Mouse (Mus musculus) liver, embryonic 14.5 days (tissue): ENCODE measurements around the gene Tedc1. TPM values are rescaled to one million over a fixed set of nuclear protein-coding genes. Genes with fewer than 3 reads are reported as not detected.

Source experiments
- ATAC-seq: fragments of 200-750 bp; cut with Nextera tagmentation; 2 replicates; pipeline ENCODE4 v1.8.0; 2017; ENCODE audit warnings: moderate number of reproducible peaks, mild to moderate bottlenecking, moderate library complexity; ENCODE audit not compliant: insufficient read depth
- DNase-seq, 3 experiments: peaks; one replicate each; pipeline ENCODE4 v3.0.0-alpha.2; 2012 to 2013; ENCODE audit warnings: low read depth in 3 of 3, low spot score in 3 of 3
- H3K27ac ChIP-seq: fragments of 300-500 bp; sonication (generic); 2 replicates; pipeline ENCODE4 v1.5.1; 2014; ENCODE audit warnings: moderate library complexity, mild to moderate bottlenecking, control low read depth, inconsistent platforms
- H3K27me3 ChIP-seq: fragments of 300-500 bp; sonication (generic); 2 replicates; pipeline ENCODE4 v1.6.1; 2014; ENCODE audit warnings: mild to moderate bottlenecking, low read length, moderate library complexity; ENCODE audit not compliant: control insufficient read depth, insufficient read depth
- H3K36me3 ChIP-seq: fragments of 300-500 bp; sonication (generic); replicated peaks from 2 replicates; pipeline ENCODE4 v1.6.1; 2014; ENCODE audit warnings: low read depth; ENCODE audit not compliant: control insufficient read depth, insufficient read depth
- H3K4me1 ChIP-seq, 2 experiments: fragments of 200-500 bp in 1 of 2; fragments of 300-500 bp in 1 of 2; sonication (generic) in 1 of 2; replicated peaks; 2 replicates each; pipeline ENCODE4 v1.6.1; 2012 to 2014; ENCODE audit warnings: antibody characterized with exemption in 1 of 2, inconsistent platforms in 1 of 2, low read length in 1 of 2; ENCODE audit not compliant: control insufficient read depth in 2 of 2, insufficient read depth in 2 of 2
- H3K4me2 ChIP-seq: fragments of 300-500 bp; sonication (generic); 2 replicates; pipeline ENCODE4 v1.6.1; 2014; ENCODE audit warnings: low read depth, mild to moderate bottlenecking, control low read depth, moderate library complexity
- H3K4me3 ChIP-seq, 2 experiments: fragments of 200-500 bp in 1 of 2; fragments of 300-500 bp in 1 of 2; sonication (generic) in 1 of 2; 2 replicates each; pipeline ENCODE4 v1.5.1; 2012 to 2014; ENCODE audit warnings: low read depth in 2 of 2, low read length in 2 of 2, mild to moderate bottlenecking in 2 of 2, control low read depth in 1 of 2, inconsistent platforms in 1 of 2, moderate library complexity in 1 of 2; ENCODE audit not compliant: insufficient read depth in 1 of 2
- H3K9ac ChIP-seq: fragments of 300-500 bp; sonication (generic); replicated peaks from 2 replicates; pipeline ENCODE4 v1.6.1; 2014; ENCODE audit warnings: mild to moderate bottlenecking, control low read depth, moderate library complexity
- H3K9me3 ChIP-seq: fragments of 300-500 bp; sonication (generic); 2 replicates; pipeline ENCODE4 v1.6.1; 2016; ENCODE audit warnings: low read length, mixed read lengths; ENCODE audit not compliant: control insufficient read depth
- CTCF ChIP-seq: IDR thresholded peaks from 2 replicates; pipeline ENCODE4 v1.5.1; 2016; ENCODE audit warnings: antibody characterized with exemption, low read depth, control low read depth
- EP300 ChIP-seq: IDR thresholded peaks from 2 replicates; pipeline ENCODE4 v1.6.1; 2016; ENCODE audit warnings: antibody characterized with exemption, low read depth
- WGBS: fragments of 180-500 bp; shearing (Covaris S2); extraction: QIAGEN DNeasy Blood & Tissue Kit; methylation state at CpG from one replicate; pipeline ENCODE4 v1.1.7; 2014; ENCODE audit not compliant: insufficient replicate concordance; 5-methylcytosine and 5-hydroxymethylcytosine counted together
- polyA plus RNA-seq, 2 experiments: library from polyadenylated mRNA; depleted of rRNA in 1 of 2; stranded (reverse) in 1 of 2; unstranded in 1 of 2; fragments of >200 nt; fragmentation: Nextera tagmentation in 1 of 2; extraction: Ambion mirVana in 1 of 2; gene quantifications; 2 replicates each; pipeline versions ENCODE4 v1.2.1 to v1.2.3; 2012 to 2014

Tedc1 gene
- polyA plus RNA-seq, 2 experiments: 6.4 to 8.2 TPM

DNA sequence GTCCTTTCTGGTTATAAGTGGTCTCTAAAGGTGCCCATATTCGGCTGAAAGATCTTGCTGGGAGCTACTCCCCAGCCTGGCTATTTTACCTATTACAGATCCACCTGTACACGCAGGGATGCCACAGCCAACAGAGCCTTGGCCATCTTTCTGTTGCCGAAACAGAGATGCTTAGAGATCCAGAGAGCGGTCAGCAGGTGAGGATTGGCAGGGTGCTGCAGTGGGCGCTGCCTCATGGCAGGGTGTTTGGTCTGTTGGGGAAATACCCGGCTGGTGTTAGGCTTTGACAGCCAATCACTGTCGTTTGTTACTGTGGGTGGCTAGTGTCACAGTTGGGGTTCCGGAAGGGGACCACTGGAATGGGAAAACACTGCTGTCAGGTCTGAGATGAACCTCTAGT, 1.8 kb downstream of the Tedc1 start:
- H3K4me2 ChIP-seq: no peak overlapping the region
- TF ChIP-seq EP300: no peak
- no peak for TF ChIP-seq CTCF
- no peak overlapping the region for H3K27ac ChIP-seq
- H3K36me3 ChIP-seq: peaks cover under 1% of the 10 kb centered on the region; the same call in 1 of the 2 replicates
- WGBS: 84% methylated on average over 8 of the region's 8 CpGs
- ATAC-seq (no peak), DNase-seq (no peak)
- H3K4me3 ChIP-seq: no peak overlapping the region
- no peak overlapping the region for H3K9ac ChIP-seq
- H3K4me1 ChIP-seq: peaks cover 8 to 14% of the 10 kb centered on the region in 2 experiments
- H3K9me3 ChIP-seq: no peaks in the 10 kb centered on the region
- no peaks in the 10 kb centered on the region for H3K27me3 ChIP-seq

DNA sequence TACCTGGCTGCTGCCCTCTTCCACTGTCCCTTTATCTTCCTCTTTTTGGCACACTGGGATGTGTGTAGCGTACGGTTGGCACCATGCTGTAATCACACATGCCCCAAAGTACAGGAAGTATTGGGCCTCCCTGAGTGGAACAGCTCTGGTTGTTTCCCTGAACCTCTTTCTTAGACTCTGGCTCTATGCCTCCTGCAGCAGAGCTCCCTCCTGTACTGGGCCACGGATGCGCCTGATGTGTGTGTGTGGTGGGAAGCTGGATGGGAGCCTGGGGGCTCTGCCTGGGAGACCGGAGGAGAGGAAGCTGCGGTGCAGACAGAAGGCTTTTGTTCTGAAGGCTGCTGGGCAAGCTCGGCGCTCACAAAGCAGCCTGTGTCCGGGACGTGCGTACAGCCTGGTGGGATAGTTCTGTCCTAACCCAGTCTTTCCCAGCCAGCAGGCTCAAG, 7.4 kb downstream of the Tedc1 start:
- Histone ChIP-seq H3K27me3 (no peaks in the 10 kb centered on the region), H3K36me3 (peaks cover 3% of the 10 kb centered on the region; the same call in 1 of the 2 replicates), H3K4me2 (no peak overlapping the region), H3K9ac (no peak overlapping the region), H3K9me3 (no peaks in the 10 kb centered on the region), H3K4me1 (peaks cover 0 to 2% of the 10 kb centered on the region in 2 experiments; a peak in 2 of 4 replicates), H3K4me3 (no peak overlapping the region), H3K27ac (no peak overlapping the region)
- no peak; the same call in 1 of the 2 replicates for ATAC-seq
- TF ChIP-seq CTCF (no peak), EP300 (no peak)
- 86% methylated on average over 11 of the region's 11 CpGs for WGBS
- DNase-seq: no peak

DNA sequence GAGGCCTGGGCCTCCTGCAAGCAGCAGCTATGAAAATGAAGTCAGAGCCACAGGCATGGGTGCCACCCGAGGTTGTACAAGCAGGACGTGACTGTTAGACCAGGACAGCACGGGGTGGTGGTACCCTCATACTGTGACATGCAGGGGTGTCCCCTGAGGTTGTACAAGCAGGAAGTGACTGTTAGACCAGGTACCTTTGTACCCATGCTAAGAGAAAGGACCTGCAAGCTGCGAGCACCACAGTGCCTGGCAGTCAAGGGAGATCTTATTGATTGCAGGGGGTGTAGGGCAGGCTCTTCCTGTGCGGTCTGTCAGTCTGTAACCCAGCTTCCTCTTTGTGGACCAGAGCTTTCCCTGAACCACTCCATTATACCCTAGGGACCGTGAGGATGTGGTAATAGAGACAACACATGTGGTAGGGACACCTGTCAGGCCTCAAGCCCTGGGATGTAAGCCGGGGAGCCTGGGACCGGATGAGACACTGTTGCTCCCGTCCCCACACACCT, 11.9 kb downstream of the Tedc1 start:
- TF ChIP-seq EP300 (no peak), CTCF (no peak)
- no peak overlapping the region for H3K27ac ChIP-seq
- peaks cover 2% of the 10 kb centered on the region; the same call in 1 of the 2 replicates for H3K36me3 ChIP-seq
- peaks cover 0 to 2% of the 10 kb centered on the region in 2 experiments; a peak in 2 of 4 replicates for H3K4me1 ChIP-seq
- DNase-seq (no peak), ATAC-seq (peak; percentile 47; the same call in 1 of the 2 replicates)
- no peak overlapping the region for H3K4me2 ChIP-seq
- no peak overlapping the region for H3K9ac ChIP-seq
- no peak overlapping the region for H3K4me3 ChIP-seq
- H3K27me3 ChIP-seq: no peaks in the 10 kb centered on the region
- H3K9me3 ChIP-seq: no peaks in the 10 kb centered on the region
- WGBS: 14% methylated on average over 9 of the region's 9 CpGs

DNA sequence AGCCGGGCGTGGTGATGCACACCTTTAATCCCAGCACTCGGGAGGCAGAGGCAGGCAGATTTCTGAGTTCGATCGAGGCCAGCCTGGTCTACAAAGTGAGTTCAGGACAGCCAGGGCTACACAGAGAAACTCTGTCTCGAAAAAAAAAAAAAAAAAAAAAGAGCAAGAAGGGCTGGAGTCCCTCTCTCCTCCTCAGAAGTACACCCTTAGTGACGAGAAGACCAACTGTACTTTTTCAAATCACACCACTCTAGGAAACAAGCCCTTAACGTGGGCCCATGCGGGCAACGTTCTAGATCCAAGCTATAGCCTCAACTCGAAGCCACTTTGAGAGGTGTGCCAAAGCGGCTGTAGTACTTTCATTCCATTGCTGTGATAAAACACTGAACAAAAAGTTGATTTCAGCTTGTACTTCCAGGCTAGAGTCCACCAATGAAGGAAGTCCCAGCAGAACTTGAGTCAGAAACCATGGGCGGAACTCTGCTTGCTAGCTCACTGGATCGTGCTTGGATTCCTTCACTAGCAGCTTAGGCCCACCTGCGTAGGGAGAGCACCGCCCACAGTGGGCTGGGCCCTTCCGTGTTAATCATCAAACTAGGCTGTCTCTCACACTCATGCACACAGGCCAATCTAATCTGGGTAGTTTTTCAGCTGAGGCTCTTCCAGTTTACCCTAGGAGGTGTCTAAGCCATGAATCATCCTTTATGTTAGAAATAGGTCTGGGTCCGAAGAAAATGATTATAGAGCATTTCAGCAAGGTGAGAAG, 20.9 kb downstream of the Tedc1 start:
- Histone ChIP-seq H3K9ac (no peak overlapping the region), H3K4me2 (no peak overlapping the region), H3K36me3 (no peaks in the 10 kb centered on the region), H3K4me3 (no peak overlapping the region), H3K27me3 (no peaks in the 10 kb centered on the region), H3K27ac (no peak overlapping the region), H3K9me3 (no peaks in the 10 kb centered on the region), H3K4me1 (no peaks in the 10 kb centered on the region)
- DNase-seq: no peak
- WGBS: 67% methylated on average over 18 of the region's 18 CpGs
- no peak for TF ChIP-seq EP300
- no peak for TF ChIP-seq CTCF
- no peak for ATAC-seq

DNA sequence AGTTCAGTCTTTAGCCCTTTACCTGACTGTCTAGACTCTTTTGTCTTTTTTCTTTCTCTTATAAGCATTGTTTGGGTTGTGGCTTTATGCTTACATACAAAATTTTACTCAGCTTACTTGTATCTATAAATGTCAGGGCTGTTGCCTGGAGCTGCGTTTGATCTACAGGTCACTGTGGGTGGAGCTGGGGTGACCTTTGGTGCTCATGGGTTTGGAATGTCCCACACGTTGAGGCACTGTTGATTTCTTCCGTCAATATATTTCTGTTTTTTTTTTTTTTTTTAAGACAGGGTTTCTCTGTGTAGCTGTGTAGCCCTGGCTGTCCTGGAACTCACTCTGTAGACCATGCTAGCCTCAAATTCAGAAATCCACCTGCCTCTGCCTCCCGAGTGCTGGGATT, 24.8 kb downstream of the Tedc1 start:
- H3K36me3 ChIP-seq: no peaks in the 10 kb centered on the region
- no peak overlapping the region for H3K4me3 ChIP-seq
- no peak overlapping the region for H3K27ac ChIP-seq
- no peak for DNase-seq
- no peak overlapping the region for H3K4me2 ChIP-seq
- H3K27me3 ChIP-seq: peaks cover 13% of the 10 kb centered on the region
- no peaks in the 10 kb centered on the region for H3K9me3 ChIP-seq
- 56% methylated on average over 4 of the region's 4 CpGs for WGBS
- no peak overlapping the region for H3K9ac ChIP-seq
- H3K4me1 ChIP-seq: no peaks in the 10 kb centered on the region
- no peak for ATAC-seq
- TF ChIP-seq CTCF: no peak
- no peak for TF ChIP-seq EP300
